Mouse (Mus musculus) C2C12 (cell line): ENCODE measurements at regions not wholly inside any gene's neighbourhood (a gene's known extent, or its start where the extent isn't known, plus 50 kb on each side); places are given as distances from the start of the nearest gene placed in this dataset.

Experiments used
- CTCF ChIP-seq: IDR thresholded peaks from one replicate; pipeline ENCODE4 v1.5.1; 2011; ENCODE audit not compliant: control insufficient read depth, insufficient read depth, insufficient read length
- FOSL1 ChIP-seq: IDR thresholded peaks from one replicate; pipeline ENCODE4 v1.8.0; 2011; ENCODE audit warnings: mild to moderate bottlenecking, low read length; ENCODE audit not compliant: poor library complexity, insufficient read depth, severe bottlenecking
- MYOD1 ChIP-seq: IDR thresholded peaks from one replicate; pipeline ENCODE4 v1.6.1; 2011; ENCODE audit warnings: low read depth; ENCODE audit not compliant: control insufficient read depth, insufficient read length
- USF1 ChIP-seq: IDR thresholded peaks from one replicate; pipeline ENCODE4 v1.6.1; 2011; ENCODE audit warnings: low read depth, mild to moderate bottlenecking, control low read depth, moderate library complexity

GRCm38 (mm10) chr1:55808724-55809519 lies 403.2 kb downstream of the Plcl1 start:
- no peak for TF ChIP-seq CTCF
- no peak for TF ChIP-seq USF1
- no peak for TF ChIP-seq FOSL1
- no peak for TF ChIP-seq MYOD1
